Mouse (Mus musculus): Measurements from ENCODE around the gene Hoxc9.

DNA sequence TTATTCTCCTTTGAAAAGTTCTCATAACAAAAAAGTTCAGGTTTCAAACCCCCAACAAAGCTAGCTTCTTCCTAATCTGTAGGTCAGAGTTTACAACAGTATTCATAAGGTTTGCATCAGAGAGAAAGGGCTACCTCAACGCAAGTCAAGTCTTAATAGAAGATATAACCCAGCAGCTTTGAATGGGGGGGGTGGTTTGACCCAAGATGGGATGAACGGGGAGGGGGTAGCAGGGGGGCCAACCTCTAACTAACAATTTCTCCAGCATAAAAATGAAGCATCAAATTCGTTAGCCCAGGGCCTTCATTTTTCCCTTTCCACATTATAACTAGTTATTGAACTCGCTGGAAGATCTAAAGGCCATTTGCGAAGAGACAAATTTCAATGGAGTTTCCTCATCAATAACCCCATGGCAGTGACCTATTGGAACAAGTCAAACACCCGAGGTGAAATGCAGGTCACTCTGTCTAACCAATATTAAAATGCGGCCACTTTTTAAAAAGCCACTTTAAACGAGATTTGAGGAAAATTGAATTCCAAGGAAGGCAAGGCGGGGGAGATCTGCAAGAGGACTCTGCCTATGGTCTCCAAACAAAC, 52.8 kb downstream of the Hoxc9 start:
- TF ChIP-seq CTCF (IDR thresholded peaks at IDR 0.05; ENCODE audit: borderline replicate concordance, insufficient read depth, low read length), result no peak
- TF ChIP-seq POLR2A (IDR thresholded peaks at IDR 0.05; ENCODE audit: low read depth, low read length), result no peak

All from embryonic fibroblast, embryonic 13.5 days (primary cell).